Mouse (Mus musculus): Measurements from ENCODE around the gene Nup54.

- TF ChIP-seq MYOG (IDR thresholded peaks at IDR 0.05; ENCODE audit: control insufficient read depth, extremely low read depth, insufficient read length), result no peak
- TF ChIP-seq CTCF (IDR thresholded peaks at IDR 0.05; ENCODE audit: control insufficient read depth, insufficient read depth, insufficient read length), result peak; percentile 27
- no peak for TF ChIP-seq FOSL1 (IDR thresholded peaks at IDR 0.05; ENCODE audit: insufficient read depth, low read length, poor library complexity, severe bottlenecking)
- TF ChIP-seq MYOD1 (IDR thresholded peaks at IDR 0.05; ENCODE audit: control insufficient read depth, insufficient read length, low read depth), result no peak
These were observed 50.2 kb downstream of the Nup54 start for GRCm38 (mm10) chr5:92384855-92385254.
